Mouse (Mus musculus) forebrain, embryonic 11.5 days (tissue): ENCODE data around the gene Rbsn. TPM values are rescaled to one million over a fixed set of nuclear protein-coding genes. Genes with fewer than 3 reads are reported as not detected.

Experiments
- ATAC-seq: fragments of 200-750 bp; cut with Nextera tagmentation; replicated peaks from 2 replicates; pipeline ENCODE4 v1.8.0; 2017; ENCODE audit warnings: moderate TSS enrichment; ENCODE audit not compliant: low FRiP score
- DNase-seq: peaks from one replicate; pipeline ENCODE4 v3.0.0-alpha.2; 2017; ENCODE audit warnings: low spot score
- H3K27ac ChIP-seq: fragments of 300-500 bp; sonication (generic); 2 replicates; pipeline ENCODE4 v1.5.1; 2014; ENCODE audit warnings: low read depth, low read length
- H3K27me3 ChIP-seq: fragments of 300-500 bp; sonication (generic); 2 replicates; pipeline ENCODE4 v1.6.1; 2014; ENCODE audit warnings: mild to moderate bottlenecking, low read length, mixed read lengths; ENCODE audit not compliant: control insufficient read depth, insufficient read depth
- H3K36me3 ChIP-seq: fragments of 300-500 bp; sonication (generic); 2 replicates; pipeline ENCODE4 v1.6.1; 2014; ENCODE audit warnings: mild to moderate bottlenecking, low read length, moderate library complexity, mixed read lengths; ENCODE audit not compliant: control insufficient read depth, insufficient read depth
- H3K4me1 ChIP-seq: fragments of 300-500 bp; sonication (generic); replicated peaks from 2 replicates; pipeline ENCODE4 v1.6.1; 2014; ENCODE audit warnings: low read length, mixed read lengths; ENCODE audit not compliant: control insufficient read depth, insufficient read depth
- H3K4me2 ChIP-seq: fragments of 300-500 bp; sonication (generic); 2 replicates; pipeline ENCODE4 v1.6.1; 2014; ENCODE audit warnings: low read depth, mild to moderate bottlenecking, low read length, moderate library complexity, mixed read lengths; ENCODE audit not compliant: severe bottlenecking
- H3K4me3 ChIP-seq: fragments of 300-500 bp; sonication (generic); 2 replicates; pipeline ENCODE4 v1.5.1; 2014; ENCODE audit warnings: low read depth, low read length
- H3K9ac ChIP-seq: fragments of 300-500 bp; sonication (generic); 2 replicates; pipeline ENCODE4 v1.6.1; 2014; ENCODE audit warnings: low read length
- H3K9me3 ChIP-seq: fragments of 300-500 bp; sonication (generic); 2 replicates; pipeline ENCODE4 v1.6.1; 2016; ENCODE audit warnings: low read length, mixed read lengths; ENCODE audit not compliant: control insufficient read depth
- WGBS: fragments of 180-500 bp; shearing (Covaris S2); extraction: QIAGEN DNeasy Blood & Tissue Kit; methylation state at CpG from one replicate; pipeline ENCODE4 v1.1.7; 2014; 5-methylcytosine and 5-hydroxymethylcytosine counted together
- polyA plus RNA-seq: library from polyadenylated mRNA; unstranded; fragments of >200 nt; fragmentation: Nextera tagmentation; extraction: Ambion mirVana; gene quantifications from 2 replicates; pipeline ENCODE4 v1.2.1, GENCODE M21; 2014

The Rbsn gene
- polyA plus RNA-seq, 1 experiment from 2014 or later = 22.2 TPM

- peaks cover 4% of the 10 kb centered on the region for H3K36me3 ChIP-seq
- H3K4me2 ChIP-seq = no peak overlapping the region
These were observed 68.8 kb downstream of the Rbsn start for GRCm38 (mm10) chr6:92145881-92146280.

More at GRCm38 (mm10) chr6:92145881-92146280, 68.8 kb downstream of the Rbsn start:
- no peak for ATAC-seq
- no peaks in the 10 kb centered on the region for H3K27me3 ChIP-seq
- H3K9me3 ChIP-seq = no peaks in the 10 kb centered on the region
- no peak for DNase-seq
- 95% methylated on average over 4 of the region's 4 CpGs for WGBS
- no peak overlapping the region for H3K9ac ChIP-seq
- H3K4me3 ChIP-seq = no peak overlapping the region
- no peaks in the 10 kb centered on the region for H3K4me1 ChIP-seq
- no peak overlapping the region for H3K27ac ChIP-seq

Other genes starting within 250 kb of the Rbsn start
- gene Fgd5, start 236.0 kb downstream of the Rbsn start, polyA plus RNA-seq = 6.3 and 6.6 TPM in 2 replicates
- gene Nr2c2, start 123.5 kb downstream of the Rbsn start, polyA plus RNA-seq = 30.3 and 38.5 TPM in 2 replicates
- gene Mrps25, start 30.9 kb downstream of the Rbsn start, polyA plus RNA-seq = 86.2 and 87.7 TPM in 2 replicates
- 1.0 and 1.2 TPM in 2 replicates for gene Trh, start 29.7 kb upstream of the Rbsn start, polyA plus RNA-seq